Comparison of ENCODE assay signal across 31 mouse cellular contexts in the genomic region with DNA sequence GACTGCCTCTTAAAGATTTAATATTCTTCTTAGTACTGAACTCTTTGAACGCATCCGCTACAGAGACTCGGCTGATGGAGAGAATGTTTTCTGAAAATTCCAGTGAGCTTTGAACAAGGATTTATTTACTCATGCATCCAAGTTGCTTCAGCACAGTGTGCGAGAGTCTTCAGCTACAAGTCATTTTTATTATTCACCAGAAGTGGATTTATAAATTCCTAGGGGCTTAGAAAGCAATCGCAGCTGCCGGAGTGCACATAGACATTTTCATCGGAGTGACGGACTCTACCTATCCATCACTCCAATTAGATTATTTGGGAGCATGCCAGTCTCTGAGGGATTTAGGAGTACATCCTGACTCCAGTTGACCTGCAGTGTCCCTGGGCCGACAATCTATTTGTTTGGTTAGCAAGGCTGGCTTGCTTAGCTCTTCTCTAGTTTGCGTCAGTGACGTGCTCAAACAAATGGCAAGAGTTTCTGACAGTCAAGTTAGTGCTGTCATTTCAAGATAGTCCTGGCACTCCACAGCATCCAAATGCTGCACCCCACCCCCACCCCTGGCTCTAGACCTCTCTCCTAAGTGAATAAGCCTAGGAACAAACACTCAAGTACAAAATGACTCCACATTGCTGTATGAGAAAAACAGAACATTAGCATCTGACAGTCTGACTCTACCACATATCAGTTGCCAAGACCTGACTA. TPM values are rescaled to one million over a fixed set of nuclear protein-coding genes. Genes with fewer than 3 reads are reported as not detected.
DNase-seq lines count a peak whose midpoint lies in the region; ATAC-seq lines count a peak whose summit lies in the region.
"Had no signal": no experiment of that assay in that cellular context is flagged by ENCODE, and none has a peak within 500 bp of the region (broad histone marks: within the 10 kb centered on the region; RNA-seq: fewer than 3 reads in every experiment).

No protein-coding gene starts in this region.

- H3K27me3 ChIP-seq in hindbrain, embryonic 15.5 days = no peaks in the 10 kb centered on the region
- no peaks in the 10 kb centered on the region for H3K27me3 ChIP-seq in hindbrain, embryonic 12.5 days
- no peaks in the 10 kb centered on the region for H3K27me3 ChIP-seq in lung, embryonic 16.5 days (ENCODE audit: control insufficient read depth, insufficient read depth, low read depth, low read length)
- H3K27me3 ChIP-seq: CH12.LX; heart, embryonic 13.5 days; neural tube, embryonic 12.5 days; Patski had no signal

- WGBS in hindbrain, embryonic 15.5 days = 57% methylated on average over 11 of the region's 11 CpGs
- 78% methylated on average over 11 of the region's 11 CpGs for WGBS in hindbrain, embryonic 12.5 days
- 26% methylated on average over 11 of the region's 11 CpGs for WGBS in lung, embryonic 16.5 days

- H3K9me3 ChIP-seq in hindbrain, embryonic 15.5 days = no peaks in the 10 kb centered on the region
- H3K9me3 ChIP-seq in hindbrain, embryonic 12.5 days (replicated peaks) = 0 out of 2 replicates have a peak, but pooled peaks cover 7% of the 10 kb centered on the region
- H3K9me3 ChIP-seq in lung, embryonic 16.5 days (ENCODE audit: control insufficient read depth, low read length) = no peaks in the 10 kb centered on the region
- H3K9me3 ChIP-seq: G1E; heart, embryonic 13.5 days; limb, embryonic 10.5 days; neural tube, embryonic 12.5 days had no signal

- no peak overlapping the region for H3K4me3 ChIP-seq in hindbrain, embryonic 15.5 days
- no peak overlapping the region for H3K4me3 ChIP-seq in hindbrain, embryonic 12.5 days
- no peak overlapping the region for H3K4me3 ChIP-seq in lung, embryonic 16.5 days (ENCODE audit: low read length)
- H3K4me3 ChIP-seq: heart, adult 2 months; heart, embryonic 13.5 days; limb, embryonic 10.5 days; megakaryocyte, embryonic 14.5 days; neural tube, embryonic 12.5 days had no signal

- H3K27ac ChIP-seq in hindbrain, embryonic 15.5 days (replicated peaks) = no peak overlapping the region
- no peak overlapping the region for H3K27ac ChIP-seq in hindbrain, embryonic 12.5 days
- H3K27ac ChIP-seq in lung, embryonic 16.5 days (ENCODE audit: low read length) = peak overlapping the region; percentile 28
- H3K27ac ChIP-seq: heart, adult 2 months; heart, embryonic 13.5 days; limb, embryonic 10.5 days; neural tube, embryonic 12.5 days; stomach, postnatal 0 days had no signal

- ATAC-seq in hindbrain, embryonic 15.5 days (ENCODE audit: low FRiP score, low read depth) = no peak
- ATAC-seq in hindbrain, embryonic 12.5 days (ENCODE audit: low FRiP score) = no peak
- ATAC-seq in lung, embryonic 16.5 days (ENCODE audit: low read depth) = peak; percentile 85
- ATAC-seq: forebrain, postnatal 0 days; inflammation-experienced regulatory T-cells, adult 6 months; Patski had no signal

- H3K4me2 ChIP-seq in hindbrain, embryonic 15.5 days = 0 out of 2 replicates have a peak overlapping the region, but pooled peaks have one; percentile 5
- no peak overlapping the region for H3K4me2 ChIP-seq in hindbrain, embryonic 12.5 days (replicated peaks)
- H3K4me2 ChIP-seq in lung, embryonic 16.5 days (ENCODE audit: low read depth, low read length) = no peak overlapping the region; the same call in 1 of the 2 replicates
- H3K4me2 ChIP-seq: heart, embryonic 13.5 days; liver, embryonic 11.5 days; neural tube, embryonic 12.5 days had no signal

- peaks cover 4% of the 10 kb centered on the region; the same call in 1 of the 2 replicates for H3K4me1 ChIP-seq in hindbrain, embryonic 15.5 days (replicated peaks)
- H3K4me1 ChIP-seq in hindbrain, embryonic 12.5 days = no peaks in the 10 kb centered on the region
- H3K4me1 ChIP-seq in lung, embryonic 16.5 days (replicated peaks; ENCODE audit: control insufficient read depth, insufficient read depth, low read length) = peaks cover 4% of the 10 kb centered on the region; the same call in 1 of the 2 replicates
- H3K4me1 ChIP-seq: limb, embryonic 10.5 days; neural tube, embryonic 12.5 days had no signal

- no peaks in the 10 kb centered on the region for H3K36me3 ChIP-seq in hindbrain, embryonic 15.5 days
- no peaks in the 10 kb centered on the region for H3K36me3 ChIP-seq in hindbrain, embryonic 12.5 days
- H3K36me3 ChIP-seq in lung, embryonic 16.5 days (ENCODE audit: control insufficient read depth, insufficient read depth, low read length) = no peaks in the 10 kb centered on the region
- H3K36me3 ChIP-seq: G1E; heart, embryonic 13.5 days; limb, embryonic 10.5 days; neural tube, embryonic 12.5 days had no signal

- no peak for DNase-seq in lung, postnatal 10 days
- DNase-seq in retina, postnatal 1 day = peak; percentile 7
- no peak for DNase-seq in retina, embryonic 14.5 days (ENCODE audit: low spot score)
- DNase-seq in gastrocnemius, adult 8-10 months (ENCODE audit: low spot score in 2 of 2) = no peak
- DNase-seq: adrenal gland, adult 2 months; B cell, adult 2 months; cerebellum, adult 11-12 months; forebrain, postnatal 0 days; gastrocnemius, postnatal 25 days; heart, adult 2 months; heart, postnatal 14 days; kidney, adult 18-20 months; kidney, postnatal 10 days; lung, postnatal 14 days had no signal

- no peak overlapping the region for H3K9ac ChIP-seq in hindbrain, embryonic 15.5 days
- H3K9ac ChIP-seq in hindbrain, embryonic 12.5 days = no peak overlapping the region
- no peak overlapping the region for H3K9ac ChIP-seq in lung, embryonic 16.5 days (ENCODE audit: low read length)
- H3K9ac ChIP-seq: forebrain, postnatal 0 days; heart, embryonic 13.5 days; neural tube, embryonic 12.5 days had no signal

RNA-seq across cellular contexts. Expression of a gene that starts 21.3 kb away (rescaled TPM):
- 0.08 and 0.12 TPM in 2 replicates for polyA plus RNA-seq in hindbrain, embryonic 15.5 days (2015; fragmentation: Nextera tagmentation; extraction: Ambion mirVana)
- polyA plus RNA-seq in hindbrain, embryonic 12.5 days (2016; fragmentation: Nextera tagmentation; extraction: Ambion mirVana) = 0.10 and 0.26 TPM in 2 replicates
- polyA plus RNA-seq in lung, embryonic 16.5 days (2015; fragmentation: Nextera tagmentation; extraction: Ambion mirVana) = 0.26 and 0.31 TPM in 2 replicates
- not detected for total RNA-seq in gastrocnemius, adult 8-10 months (2022)
- total RNA-seq: CH12.LX; forebrain, postnatal 0 days; gastrocnemius, postnatal 25 days; layer of hippocampus, adult 18-20 months; layer of hippocampus, postnatal 25 days had no signal
- polyA plus RNA-seq: adrenal gland, adult 2 months; forebrain, postnatal 0 days; inflammation-experienced regulatory T-cells, adult 6 months; neural tube, embryonic 12.5 days; Patski; small intestine, adult 2 months; stomach, postnatal 0 days; thymus, postnatal 0 days had no signal

RNA-seq across cellular contexts. Expression of a gene that starts 23.4 kb away (rescaled TPM):
- 84.5 and 86.7 TPM in 2 replicates for polyA plus RNA-seq in hindbrain, embryonic 15.5 days (2015; fragmentation: Nextera tagmentation; extraction: Ambion mirVana)
- polyA plus RNA-seq in hindbrain, embryonic 12.5 days (2016; fragmentation: Nextera tagmentation; extraction: Ambion mirVana) = 116 and 117 TPM in 2 replicates
- 82.3 and 86.8 TPM in 2 replicates for polyA plus RNA-seq in lung, embryonic 16.5 days (2015; fragmentation: Nextera tagmentation; extraction: Ambion mirVana)
- total RNA-seq in gastrocnemius, adult 8-10 months (2022) = 10 to 100 TPM; 17.4 to 19.4 (median 19.1) TPM
